Mouse (Mus musculus): ENCODE measurements around the gene Mocs3. TPM values are rescaled to one million over a fixed set of nuclear protein-coding genes. Genes with fewer than 3 reads are reported as not detected.

Mocs3 gene
- total and polyA plus RNA-seq, 2 experiments from 2014 or later: 3.8 to 6.0 TPM

GRCm38 (mm10) chr2:168252639-168253292 lies 22.3 kb downstream of the Mocs3 start:
- no peaks in the 10 kb centered on the region for H3K4me1 ChIP-seq (ENCODE audit: control insufficient read depth, insufficient read depth)
- H3K9me3 ChIP-seq (replicated peaks; ENCODE audit: control insufficient read depth, low read length): no peaks in the 10 kb centered on the region
- no peak overlapping the region for H3K27ac ChIP-seq (ENCODE audit: low read depth)
- WGBS: 11% methylated on average over 16 of the region's 16 CpGs
- H3K4me2 ChIP-seq (ENCODE audit: low read depth, low read length): no peak overlapping the region
- ATAC-seq (ENCODE audit: insufficient read depth, low read depth): no peak
- DNase-seq (ENCODE audit: low spot score): no peak
- no peak for TF ChIP-seq EP300 (IDR thresholded peaks at IDR 0.05; ENCODE audit: low read depth)
- peak; percentile 47 for TF ChIP-seq CTCF (IDR thresholded peaks at IDR 0.05; ENCODE audit: low read depth)
- no peaks in the 10 kb centered on the region for H3K36me3 ChIP-seq (replicated peaks; ENCODE audit: control insufficient read depth, insufficient read depth, low read length)
- peaks cover 41% of the 10 kb centered on the region for H3K27me3 ChIP-seq (ENCODE audit: control insufficient read depth, insufficient read depth, low read length)
- H3K4me3 ChIP-seq (ENCODE audit: low read depth, low read length): no peak overlapping the region
- H3K9ac ChIP-seq (replicated peaks; ENCODE audit: low read depth, low read length): no peak overlapping the region

DNA sequence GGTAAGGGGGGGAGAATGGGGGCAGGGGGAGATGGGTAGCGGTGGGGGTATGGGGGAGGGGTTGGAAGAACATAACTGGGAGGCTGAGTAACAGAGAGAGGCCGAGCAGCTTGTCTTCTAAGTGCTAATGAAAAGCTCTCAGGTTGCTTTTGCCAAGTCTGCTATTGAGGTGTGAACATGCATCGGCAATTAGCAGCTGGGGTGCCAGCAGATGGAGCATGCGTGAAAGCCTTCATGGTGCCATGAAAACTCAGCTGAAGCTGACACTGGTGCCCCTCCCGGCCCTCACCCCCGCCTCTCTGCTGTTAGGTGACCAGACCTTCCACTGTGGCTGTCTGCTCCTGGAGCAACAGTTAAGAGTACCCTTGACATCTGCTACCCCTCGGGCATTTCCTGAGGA lies 23.4 kb downstream of the Mocs3 start:
- Histone ChIP-seq H3K9ac (replicated peaks; ENCODE audit: low read depth, low read length) (no peak overlapping the region), H3K36me3 (replicated peaks; ENCODE audit: control insufficient read depth, insufficient read depth, low read length) (no peaks in the 10 kb centered on the region), H3K27ac (ENCODE audit: low read depth) (no peak overlapping the region), H3K4me2 (ENCODE audit: low read depth, low read length) (no peak overlapping the region), H3K27me3 (ENCODE audit: control insufficient read depth, insufficient read depth, low read length) (peaks cover 41% of the 10 kb centered on the region), H3K9me3 (replicated peaks; ENCODE audit: control insufficient read depth, low read length) (no peaks in the 10 kb centered on the region), H3K4me1 (ENCODE audit: control insufficient read depth, insufficient read depth) (no peaks in the 10 kb centered on the region), H3K4me3 (ENCODE audit: low read depth, low read length) (no peak overlapping the region)
- no peak for ATAC-seq (ENCODE audit: insufficient read depth, low read depth)
- no peak for DNase-seq (ENCODE audit: low spot score)
- TF ChIP-seq CTCF (IDR thresholded peaks at IDR 0.05; ENCODE audit: low read depth) (no peak), EP300 (IDR thresholded peaks at IDR 0.05; ENCODE audit: low read depth) (no peak)
- WGBS: 8% methylated on average over 7 of the region's 7 CpGs

DNA sequence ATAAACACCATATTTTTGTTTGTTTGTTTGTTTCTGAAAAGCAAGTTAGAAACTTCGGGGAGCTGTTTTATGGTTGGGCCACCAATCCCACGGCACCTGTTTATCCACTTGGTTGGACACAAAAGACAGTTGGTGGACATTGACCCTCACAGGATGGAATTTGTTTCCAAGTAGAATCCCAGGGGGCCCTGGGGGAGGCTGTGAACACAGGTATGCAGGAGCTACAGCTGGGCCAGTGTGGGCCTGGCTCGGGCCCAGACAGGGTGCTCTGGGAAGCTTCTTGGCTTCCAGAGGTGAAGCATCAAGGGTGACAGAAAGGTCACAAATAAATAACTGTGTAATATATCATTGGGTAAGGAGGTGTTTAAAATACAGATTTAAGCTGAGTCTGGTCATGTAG lies 26.1 kb downstream of the Mocs3 start:
- TF ChIP-seq CTCF (IDR thresholded peaks at IDR 0.05; ENCODE audit: low read depth) (no peak), EP300 (IDR thresholded peaks at IDR 0.05; ENCODE audit: low read depth) (no peak)
- no peak overlapping the region for H3K27ac ChIP-seq (ENCODE audit: low read depth)
- H3K4me2 ChIP-seq (ENCODE audit: low read depth, low read length): no peak overlapping the region
- H3K9ac ChIP-seq (replicated peaks; ENCODE audit: low read depth, low read length): no peak overlapping the region
- ATAC-seq (ENCODE audit: insufficient read depth, low read depth): no peak
- no peak for DNase-seq (ENCODE audit: low spot score)
- WGBS: 72% methylated on average over 3 of the region's 3 CpGs
- no peaks in the 10 kb centered on the region for H3K9me3 ChIP-seq (replicated peaks; ENCODE audit: control insufficient read depth, low read length)
- H3K27me3 ChIP-seq (ENCODE audit: control insufficient read depth, insufficient read depth, low read length): peaks cover 51% of the 10 kb centered on the region
- no peaks in the 10 kb centered on the region for H3K4me1 ChIP-seq (ENCODE audit: control insufficient read depth, insufficient read depth)
- no peak overlapping the region for H3K4me3 ChIP-seq (ENCODE audit: low read depth, low read length)
- H3K36me3 ChIP-seq (replicated peaks; ENCODE audit: control insufficient read depth, insufficient read depth, low read length): no peaks in the 10 kb centered on the region

GRCm38 (mm10) chr2:168257188-168257587 lies 26.8 kb downstream of the Mocs3 start:
- DNase-seq (ENCODE audit: low spot score) (no peak), ATAC-seq (ENCODE audit: insufficient read depth, low read depth) (no peak)
- Histone ChIP-seq H3K4me1 (ENCODE audit: control insufficient read depth, insufficient read depth) (no peaks in the 10 kb centered on the region), H3K27ac (ENCODE audit: low read depth) (no peak overlapping the region), H3K4me2 (ENCODE audit: low read depth, low read length) (no peak overlapping the region), H3K27me3 (ENCODE audit: control insufficient read depth, insufficient read depth, low read length) (peaks cover 52% of the 10 kb centered on the region), H3K36me3 (replicated peaks; ENCODE audit: control insufficient read depth, insufficient read depth, low read length) (no peaks in the 10 kb centered on the region), H3K9ac (replicated peaks; ENCODE audit: low read depth, low read length) (no peak overlapping the region), H3K9me3 (replicated peaks; ENCODE audit: control insufficient read depth, low read length) (no peaks in the 10 kb centered on the region), H3K4me3 (ENCODE audit: low read depth, low read length) (no peak overlapping the region)
- 85% methylated on average over 4 of the region's 4 CpGs for WGBS
- TF ChIP-seq EP300 (IDR thresholded peaks at IDR 0.05; ENCODE audit: low read depth) (no peak), CTCF (IDR thresholded peaks at IDR 0.05; ENCODE audit: low read depth) (no peak)

DNA sequence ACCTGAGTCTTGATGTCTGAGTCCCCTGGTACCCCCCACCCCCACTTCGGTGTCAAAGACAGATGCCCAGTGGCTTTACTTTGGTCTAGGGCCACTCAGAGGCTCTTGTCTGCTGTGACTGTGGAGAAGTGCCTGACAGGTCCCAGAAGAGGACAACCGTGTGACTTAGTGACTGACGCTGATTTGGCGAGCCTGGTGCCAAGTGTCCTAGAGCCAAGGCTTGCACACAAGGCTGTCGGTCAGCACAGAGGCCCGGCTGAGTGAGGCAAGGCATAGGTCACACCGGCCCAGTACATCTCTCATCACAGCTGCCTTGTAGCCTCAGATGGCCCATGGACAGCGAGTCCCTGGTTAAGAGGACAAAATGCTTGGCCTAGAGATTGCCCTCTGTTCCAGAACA lies 28.6 kb downstream of the Mocs3 start:
- Histone ChIP-seq H3K27me3 (ENCODE audit: control insufficient read depth, insufficient read depth, low read length) (peaks cover 50% of the 10 kb centered on the region), H3K4me2 (ENCODE audit: low read depth, low read length) (no peak overlapping the region), H3K9me3 (replicated peaks; ENCODE audit: control insufficient read depth, low read length) (no peaks in the 10 kb centered on the region), H3K27ac (ENCODE audit: low read depth) (no peak overlapping the region), H3K9ac (replicated peaks; ENCODE audit: low read depth, low read length) (no peak overlapping the region), H3K36me3 (replicated peaks; ENCODE audit: control insufficient read depth, insufficient read depth, low read length) (no peaks in the 10 kb centered on the region), H3K4me1 (ENCODE audit: control insufficient read depth, insufficient read depth) (no peaks in the 10 kb centered on the region), H3K4me3 (ENCODE audit: low read depth, low read length) (no peak overlapping the region)
- ATAC-seq (ENCODE audit: insufficient read depth, low read depth) (no peak), DNase-seq (ENCODE audit: low spot score) (no peak)
- TF ChIP-seq EP300 (IDR thresholded peaks at IDR 0.05; ENCODE audit: low read depth) (no peak), CTCF (IDR thresholded peaks at IDR 0.05; ENCODE audit: low read depth) (no peak)
- 66% methylated on average over 8 of the region's 8 CpGs for WGBS

- Histone ChIP-seq H3K36me3 (replicated peaks; ENCODE audit: control insufficient read depth, insufficient read depth, low read length) (no peaks in the 10 kb centered on the region), H3K4me2 (ENCODE audit: low read depth, low read length) (no peak overlapping the region), H3K27me3 (ENCODE audit: control insufficient read depth, insufficient read depth, low read length) (peaks cover 45% of the 10 kb centered on the region), H3K27ac (ENCODE audit: low read depth) (no peak overlapping the region), H3K4me1 (ENCODE audit: control insufficient read depth, insufficient read depth) (no peaks in the 10 kb centered on the region), H3K9me3 (replicated peaks; ENCODE audit: control insufficient read depth, low read length) (no peaks in the 10 kb centered on the region), H3K9ac (replicated peaks; ENCODE audit: low read depth, low read length) (no peak overlapping the region), H3K4me3 (ENCODE audit: low read depth, low read length) (no peak overlapping the region)
- WGBS: 84% methylated on average over 3 of the region's 3 CpGs
- ATAC-seq (ENCODE audit: insufficient read depth, low read depth) (no peak), DNase-seq (ENCODE audit: low spot score) (no peak)
- TF ChIP-seq EP300 (IDR thresholded peaks at IDR 0.05; ENCODE audit: low read depth) (no peak), CTCF (IDR thresholded peaks at IDR 0.05; ENCODE audit: low read depth) (no peak)
Observed at GRCm38 (mm10) chr2:168260124-168260523, 29.7 kb downstream of the Mocs3 start.
